Mouse (Mus musculus): ENCODE measurements at regions not wholly inside any gene's neighbourhood (a gene's known extent, or its start where the extent isn't known, plus 50 kb on each side); places are given as distances from the start of the nearest gene placed in this dataset.

GRCm38 (mm10) chr14:36623036-36623435 lies 345.5 kb downstream of the Ccser2 start:
- no peak for DNase-seq (ENCODE audit: low spot score)

GRCm38 (mm10) chr14:36618459-36619085 lies 350.0 kb downstream of the Ccser2 start:
- no peak for DNase-seq (ENCODE audit: low spot score)

- no peak for DNase-seq (ENCODE audit: low spot score)
Measured at GRCm38 (mm10) chr14:36617987-36618386, 350.6 kb downstream of the Ccser2 start.

- no peak for DNase-seq (ENCODE audit: low spot score)
Measured at GRCm38 (mm10) chr14:36614926-36615325, 353.7 kb downstream of the Ccser2 start.

GRCm38 (mm10) chr14:36612860-36613259 lies 355.7 kb downstream of the Ccser2 start:
- no peak for DNase-seq (ENCODE audit: low spot score)

- DNase-seq (ENCODE audit: low spot score) = no peak
Measured at GRCm38 (mm10) chr14:36584065-36584635, 384.4 kb downstream of the Ccser2 start.

- DNase-seq (ENCODE audit: low spot score) = no peak
Measured at GRCm38 (mm10) chr14:36583338-36584064, 385.1 kb downstream of the Ccser2 start.

GRCm38 (mm10) chr14:36563229-36563865 lies 405.2 kb downstream of the Ccser2 start:
- no peak for DNase-seq (ENCODE audit: low spot score)

- no peak for DNase-seq (ENCODE audit: low spot score)
Measured at GRCm38 (mm10) chr14:36537402-36537801, 431.2 kb downstream of the Ccser2 start.

GRCm38 (mm10) chr14:36527310-36527709 lies 432.6 kb downstream of the 4930474N05Rik start:
- DNase-seq (ENCODE audit: low spot score) = no peak

- DNase-seq (ENCODE audit: low spot score) = no peak
Measured at GRCm38 (mm10) chr14:36525591-36526037, 430.9 kb downstream of the 4930474N05Rik start.

GRCm38 (mm10) chr14:36502076-36502994 lies 407.6 kb downstream of the 4930474N05Rik start:
- DNase-seq (ENCODE audit: low spot score) = no peak

GRCm38 (mm10) chr14:36499323-36499722 lies 404.6 kb downstream of the 4930474N05Rik start:
- DNase-seq (ENCODE audit: low spot score) = no peak

- no peak for DNase-seq (ENCODE audit: low spot score)
Measured at GRCm38 (mm10) chr14:36485499-36485898, 390.8 kb downstream of the 4930474N05Rik start.

- no peak for DNase-seq (ENCODE audit: low spot score)
Measured at GRCm38 (mm10) chr14:36471617-36472016, 376.9 kb downstream of the 4930474N05Rik start.

GRCm38 (mm10) chr14:36470362-36470761 lies 375.6 kb downstream of the 4930474N05Rik start:
- no peak for DNase-seq (ENCODE audit: low spot score)

- no peak for DNase-seq (ENCODE audit: low spot score)
Measured at GRCm38 (mm10) chr14:36453049-36453448, 358.3 kb downstream of the 4930474N05Rik start.

- DNase-seq (ENCODE audit: low spot score) = no peak
Measured at GRCm38 (mm10) chr14:36450126-36450525, 355.4 kb downstream of the 4930474N05Rik start.

- no peak for DNase-seq (ENCODE audit: low spot score)
Measured at GRCm38 (mm10) chr14:36414656-36415273, 320.0 kb downstream of the 4930474N05Rik start.

GRCm38 (mm10) chr14:36414180-36414579 lies 319.5 kb downstream of the 4930474N05Rik start:
- no peak for DNase-seq (ENCODE audit: low spot score)
